Mouse (Mus musculus) midbrain, postnatal 0 days (tissue): ENCODE measurements around the gene Ghitm. TPM values are rescaled to one million over a fixed set of nuclear protein-coding genes. Genes with fewer than 3 reads are reported as not detected.

ENCODE experiments used
- ATAC-seq: fragments of 200-750 bp; cut with Nextera tagmentation; 2 replicates; pipeline ENCODE4 v1.8.0; 2017; ENCODE audit warnings: moderate number of reproducible peaks, mild to moderate bottlenecking, moderate TSS enrichment, moderate library complexity; ENCODE audit not compliant: low FRiP score
- DNase-seq: peaks from one replicate; pipeline ENCODE4 v3.0.0-alpha.2; 2015; ENCODE audit warnings: low spot score
- H3K27ac ChIP-seq: fragments of 300-500 bp; sonication (generic); 2 replicates; pipeline ENCODE4 v1.5.1; 2014; ENCODE audit warnings: low read depth, mild to moderate bottlenecking, low read length, mixed read lengths
- H3K27me3 ChIP-seq: fragments of 300-500 bp; sonication (generic); 2 replicates; pipeline ENCODE4 v1.6.1; 2014; ENCODE audit warnings: low read length, control low read depth, mixed read lengths; ENCODE audit not compliant: insufficient read depth
- H3K36me3 ChIP-seq: fragments of 300-500 bp; sonication (generic); 2 replicates; pipeline ENCODE4 v1.6.1; 2014; ENCODE audit warnings: low read length, control low read depth, mixed read lengths; ENCODE audit not compliant: insufficient read depth
- H3K4me1 ChIP-seq: fragments of 300-500 bp; sonication (generic); 2 replicates; pipeline ENCODE4 v1.6.1; 2014; ENCODE audit warnings: mild to moderate bottlenecking, control low read depth, antibody characterized with exemption, low read length, mixed read lengths; ENCODE audit not compliant: insufficient read depth
- H3K4me2 ChIP-seq: fragments of 300-500 bp; sonication (generic); 2 replicates; pipeline ENCODE4 v1.6.1; 2014; ENCODE audit warnings: low read depth, mild to moderate bottlenecking, low read length, mixed read lengths; ENCODE audit not compliant: poor library complexity, severe bottlenecking
- H3K4me3 ChIP-seq: fragments of 300-500 bp; sonication (generic); 2 replicates; pipeline ENCODE4 v1.5.1; 2014; ENCODE audit warnings: low read depth, mild to moderate bottlenecking, low read length, moderate library complexity
- H3K9ac ChIP-seq: fragments of 300-500 bp; sonication (generic); replicated peaks from 2 replicates; pipeline ENCODE4 v1.6.1; 2014; ENCODE audit warnings: mild to moderate bottlenecking, low read length, moderate library complexity, mixed read lengths; ENCODE audit not compliant: poor library complexity, severe bottlenecking
- H3K9me3 ChIP-seq: fragments of 300-500 bp; sonication (generic); 2 replicates; pipeline ENCODE4 v1.6.1; 2016; ENCODE audit warnings: low read length, control low read depth
- CTCF ChIP-seq: IDR thresholded peaks from 2 replicates; pipeline ENCODE4 v1.5.1; 2016; ENCODE audit warnings: antibody characterized with exemption, mild to moderate bottlenecking
- WGBS: fragments of 180-500 bp; shearing (Covaris S2); extraction: QIAGEN DNeasy Blood & Tissue Kit; methylation state at CpG from one replicate; pipeline ENCODE4 v1.1.7; 2014; 5-methylcytosine and 5-hydroxymethylcytosine counted together
- polyA plus RNA-seq: library from polyadenylated mRNA; unstranded; fragments of >200 nt; fragmentation: Nextera tagmentation; extraction: Ambion mirVana; gene quantifications from 2 replicates; pipeline ENCODE4 v1.2.1, GENCODE M21; 2015
- total RNA-seq: library from RNA; depleted of rRNA; stranded (reverse); fragments of >200 nt; gene quantifications from 2 replicates; pipeline ENCODE4 v1.2.3, GENCODE M21; 2014

Gene Ghitm
- total and polyA plus RNA-seq, 2 experiments from 2014 or later: 93.9 to 201 TPM

DNA sequence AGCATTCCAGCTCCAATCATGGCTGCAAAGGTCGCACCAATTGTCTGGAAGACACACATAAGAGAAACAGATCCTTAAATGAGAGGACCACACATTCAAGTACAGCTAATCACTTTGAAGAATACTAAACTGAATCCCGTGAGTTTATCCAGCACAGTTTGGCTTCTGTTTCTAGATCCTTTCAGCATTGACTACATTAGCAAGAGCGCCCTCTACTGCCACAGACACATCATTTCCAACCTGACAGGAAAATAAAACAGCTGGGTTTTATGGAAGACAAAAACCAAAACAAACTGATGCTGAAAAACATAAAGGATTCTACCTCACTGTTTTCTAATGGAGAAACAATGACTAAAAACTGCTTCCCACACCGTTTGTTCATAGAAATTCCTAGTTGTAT is 7.4 kb downstream of the Ghitm start:
- no peak overlapping the region for H3K4me3 ChIP-seq
- no peak overlapping the region for H3K4me2 ChIP-seq
- H3K36me3 ChIP-seq: peaks cover 44% of the 10 kb centered on the region
- no peaks in the 10 kb centered on the region for H3K9me3 ChIP-seq
- H3K4me1 ChIP-seq: no peaks in the 10 kb centered on the region
- peak; percentile 79 for DNase-seq
- WGBS: 42% methylated on average over 4 of the region's 4 CpGs
- H3K27ac ChIP-seq: no peak overlapping the region
- no peaks in the 10 kb centered on the region for H3K27me3 ChIP-seq
- ATAC-seq: no peak
- H3K9ac ChIP-seq: no peak overlapping the region
- TF ChIP-seq CTCF: peak; percentile 86

GRCm38 (mm10) chr14:37119233-37119632 is 15.8 kb downstream of the Ghitm start:
- no peak for ATAC-seq
- no peak overlapping the region for H3K4me2 ChIP-seq

GRCm38 (mm10) chr14:37113922-37114321 is 21.1 kb downstream of the Ghitm start, which contains the start of gene 2610528A11Rik:
2610528A11Rik (minus strand) TSS chr14:37114022.
- 69% methylated on average over 3 of the region's 3 CpGs for WGBS
- Histone ChIP-seq H3K27ac (no peak within 1 kb of the TSS), H3K36me3 (no peaks in the 10 kb centered on the region), H3K9me3 (no peaks in the 10 kb centered on the region), H3K4me1 (no peaks in the 10 kb centered on the region), H3K4me3 (no peak within 1 kb of the TSS), H3K4me2 (no peak within 1 kb of the TSS), H3K27me3 (no peaks in the 10 kb centered on the region), H3K9ac (no peak within 1 kb of the TSS)
- no peak for ATAC-seq
- no peak for TF ChIP-seq CTCF
- DNase-seq: no peak

More at GRCm38 (mm10) chr14:37119233-37119632, 15.8 kb downstream of the Ghitm start:
- H3K36me3 ChIP-seq: peaks cover 6% of the 10 kb centered on the region
- H3K9ac ChIP-seq: no peak overlapping the region
- H3K27me3 ChIP-seq: no peaks in the 10 kb centered on the region
- H3K4me3 ChIP-seq: no peak overlapping the region
- H3K9me3 ChIP-seq: no peaks in the 10 kb centered on the region
- DNase-seq: no peak
- H3K4me1 ChIP-seq: no peaks in the 10 kb centered on the region
- no peak for TF ChIP-seq CTCF
- H3K27ac ChIP-seq: no peak overlapping the region
- WGBS: 97% methylated on average over 4 of the region's 4 CpGs

DNA sequence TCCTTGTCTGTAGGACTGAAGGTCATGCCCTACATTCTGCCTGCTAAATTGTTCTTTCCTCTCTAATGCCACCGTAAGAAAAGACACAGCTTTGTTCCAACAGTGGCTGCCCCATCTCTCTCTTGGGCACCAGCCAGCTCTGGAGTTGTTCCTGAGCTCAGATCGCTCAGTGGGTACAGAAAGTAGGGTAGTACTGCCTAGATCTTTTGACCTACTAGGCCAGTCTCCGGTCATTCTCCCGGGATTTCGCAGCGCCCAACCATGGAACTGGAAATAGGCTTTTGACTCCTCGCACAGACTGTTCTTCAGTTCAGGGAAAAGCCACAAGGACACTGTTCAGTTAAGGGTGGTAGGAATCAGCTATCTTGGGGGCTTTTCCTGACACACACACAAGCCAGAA is 22.1 kb downstream of the Ghitm start:
- Histone ChIP-seq H3K36me3 (no peaks in the 10 kb centered on the region), H3K27me3 (no peaks in the 10 kb centered on the region), H3K9ac (no peak overlapping the region), H3K27ac (no peak overlapping the region), H3K9me3 (no peaks in the 10 kb centered on the region), H3K4me1 (no peaks in the 10 kb centered on the region), H3K4me3 (no peak overlapping the region), H3K4me2 (no peak overlapping the region)
- DNase-seq (no peak), ATAC-seq (no peak)
- WGBS: 87% methylated on average over 7 of the region's 7 CpGs
- no peak for TF ChIP-seq CTCF

DNA sequence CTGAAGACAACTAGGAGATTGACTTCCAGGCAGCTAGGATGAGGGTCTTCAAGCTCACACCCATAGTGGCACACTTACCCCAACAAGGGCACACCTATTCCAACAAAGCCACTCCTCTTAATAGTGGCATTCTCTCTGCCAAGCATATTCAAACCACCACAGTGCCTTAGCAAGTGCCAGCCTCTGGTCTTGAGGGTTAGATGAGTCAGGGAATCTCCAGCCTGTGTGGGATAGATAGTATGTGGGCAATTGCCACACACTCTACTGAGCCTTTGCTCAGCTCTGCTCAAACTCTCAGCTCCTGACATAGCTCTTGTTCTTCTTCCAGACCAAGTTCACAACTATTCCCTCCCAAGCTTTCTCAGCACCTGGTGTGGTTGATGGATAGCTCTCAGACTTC is 23.7 kb downstream of the Ghitm start:
- Histone ChIP-seq H3K36me3 (no peaks in the 10 kb centered on the region), H3K9me3 (no peaks in the 10 kb centered on the region), H3K4me1 (no peaks in the 10 kb centered on the region), H3K9ac (no peak overlapping the region), H3K4me3 (no peak overlapping the region), H3K27ac (no peak overlapping the region), H3K27me3 (no peaks in the 10 kb centered on the region), H3K4me2 (no peak overlapping the region)
- no peak for TF ChIP-seq CTCF
- DNase-seq (no peak), ATAC-seq (no peak)

DNA sequence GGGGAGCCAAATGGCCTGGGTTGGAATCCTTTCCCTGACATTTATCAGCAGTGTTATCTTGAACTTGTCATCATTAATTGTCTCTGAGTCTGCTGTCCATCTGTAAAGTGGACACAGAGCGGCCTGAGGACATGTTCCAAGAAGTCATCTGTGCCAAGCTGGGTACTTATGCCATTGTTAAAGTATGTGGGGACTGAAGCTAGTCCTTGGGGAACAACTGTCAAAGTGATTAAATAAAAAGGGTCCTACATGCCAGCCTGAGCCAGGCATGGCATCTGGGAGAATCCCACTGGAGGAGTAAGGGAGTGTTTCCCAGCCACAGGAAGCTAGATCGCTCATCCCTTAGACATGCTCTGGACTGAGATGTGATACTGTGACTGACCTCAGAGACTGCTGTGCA is 24.6 kb downstream of the Ghitm start:
- no peak for ATAC-seq
- TF ChIP-seq CTCF: no peak
- no peaks in the 10 kb centered on the region for H3K9me3 ChIP-seq
- H3K4me2 ChIP-seq: no peak overlapping the region
- peak; percentile 44 for DNase-seq
- no peaks in the 10 kb centered on the region for H3K36me3 ChIP-seq
- H3K4me1 ChIP-seq: no peaks in the 10 kb centered on the region
- no peaks in the 10 kb centered on the region for H3K27me3 ChIP-seq
- H3K9ac ChIP-seq: no peak overlapping the region
- H3K27ac ChIP-seq: no peak overlapping the region
- H3K4me3 ChIP-seq: no peak overlapping the region
- 87% methylated on average over 2 of the region's 2 CpGs for WGBS
